Mouse (Mus musculus) kidney, postnatal 0 days (tissue): ENCODE measurements around the gene Dolpp1. TPM values are rescaled to one million over a fixed set of nuclear protein-coding genes. Genes with fewer than 3 reads are reported as not detected.

Experiments used
- ATAC-seq: fragments of 200-750 bp; cut with Nextera tagmentation; replicated peaks from 2 replicates; pipeline ENCODE4 v1.8.0; 2017; ENCODE audit warnings: low read depth, moderate number of reproducible peaks, moderate TSS enrichment, moderate library complexity; ENCODE audit not compliant: low FRiP score
- DNase-seq: peaks from one replicate; pipeline ENCODE4 v3.0.0-alpha.2; 2016; ENCODE audit warnings: low spot score
- H3K27ac ChIP-seq: fragments of 300-500 bp; sonication (generic); 2 replicates; pipeline ENCODE4 v1.5.1; 2014; ENCODE audit warnings: mild to moderate bottlenecking
- H3K27me3 ChIP-seq: fragments of 300-500 bp; sonication (generic); 2 replicates; pipeline ENCODE4 v1.6.1; 2014; ENCODE audit warnings: low read length, mixed read lengths; ENCODE audit not compliant: insufficient read depth
- H3K36me3 ChIP-seq: fragments of 300-500 bp; sonication (generic); 2 replicates; pipeline ENCODE4 v1.6.1; 2014; ENCODE audit warnings: low read length, mixed read lengths; ENCODE audit not compliant: insufficient read depth
- H3K4me1 ChIP-seq: fragments of 300-500 bp; sonication (generic); replicated peaks from 2 replicates; pipeline ENCODE4 v1.6.1; 2014; ENCODE audit warnings: antibody characterized with exemption, low read length, mixed read lengths; ENCODE audit not compliant: insufficient read depth
- H3K4me2 ChIP-seq: fragments of 300-500 bp; sonication (generic); 2 replicates; pipeline ENCODE4 v1.6.1; 2014; ENCODE audit warnings: mild to moderate bottlenecking, low read length, moderate library complexity, mixed read lengths
- H3K4me3 ChIP-seq: fragments of 300-500 bp; sonication (generic); replicated peaks from 2 replicates; pipeline ENCODE4 v1.5.1; 2014; ENCODE audit warnings: low read depth, low read length
- H3K9ac ChIP-seq: fragments of 300-500 bp; sonication (generic); 2 replicates; pipeline ENCODE4 v1.6.1; 2014; ENCODE audit warnings: low read depth, low read length
- H3K9me3 ChIP-seq: fragments of 300-500 bp; sonication (generic); replicated peaks from 2 replicates; pipeline ENCODE4 v1.6.1; 2016; ENCODE audit warnings: low read length, inconsistent platforms, mixed read lengths
- CTCF ChIP-seq: IDR thresholded peaks from 2 replicates; pipeline ENCODE4 v1.5.1; 2016; ENCODE audit warnings: antibody characterized with exemption, low read depth, mild to moderate bottlenecking, moderate library complexity
- WGBS: fragments of 180-500 bp; shearing (Covaris S2); extraction: QIAGEN DNeasy Blood & Tissue Kit; methylation state at CpG from one replicate; pipeline ENCODE4 v1.1.7; 2014; 5-methylcytosine and 5-hydroxymethylcytosine counted together
- polyA plus RNA-seq: library from polyadenylated mRNA; unstranded; fragments of >200 nt; fragmentation: Nextera tagmentation; extraction: Ambion mirVana; gene quantifications from 2 replicates; pipeline ENCODE4 v1.2.1, GENCODE M21; 2015

Dolpp1 gene
- polyA plus RNA-seq, 1 experiment from 2014 or later: 23.4 TPM

- H3K9ac ChIP-seq: no peak overlapping the region
- 83% methylated on average over 4 of the region's 4 CpGs for WGBS
- no peak for ATAC-seq
- no peak overlapping the region for H3K27ac ChIP-seq
- H3K4me1 ChIP-seq: no peaks in the 10 kb centered on the region
- no peak overlapping the region for H3K4me2 ChIP-seq
- peaks cover 32% of the 10 kb centered on the region; the same call in 1 of the 2 replicates for H3K36me3 ChIP-seq
- H3K27me3 ChIP-seq: no peaks in the 10 kb centered on the region
- no peak for TF ChIP-seq CTCF
- H3K9me3 ChIP-seq: no peaks in the 10 kb centered on the region
- H3K4me3 ChIP-seq: no peak overlapping the region
- DNase-seq: no peak
Measured at GRCm38 (mm10) chr2:30385591-30385990, 6.5 kb upstream of the Dolpp1 start.

- no peaks in the 10 kb centered on the region for H3K27me3 ChIP-seq
- DNase-seq (no peak), ATAC-seq (no peak)
- H3K4me3 ChIP-seq: no peak overlapping the region
- WGBS: 83% methylated on average over 9 of the region's 9 CpGs
- H3K36me3 ChIP-seq: peaks cover 21% of the 10 kb centered on the region; the same call in 1 of the 2 replicates
- H3K9ac ChIP-seq: no peak overlapping the region
- no peaks in the 10 kb centered on the region for H3K9me3 ChIP-seq
- no peak overlapping the region for H3K4me2 ChIP-seq
- no peak for TF ChIP-seq CTCF
- no peak overlapping the region for H3K27ac ChIP-seq
- no peaks in the 10 kb centered on the region for H3K4me1 ChIP-seq
Measured at GRCm38 (mm10) chr2:30386913-30387312, 5.1 kb upstream of the Dolpp1 start.

- no peak for ATAC-seq
- H3K9ac ChIP-seq: no peak overlapping the region
- no peak overlapping the region for H3K4me2 ChIP-seq
- DNase-seq: no peak
- TF ChIP-seq CTCF: peak; percentile 30; the same call in 1 of the 2 replicates
- no peak overlapping the region for H3K27ac ChIP-seq
- 87% methylated on average over 2 of the region's 2 CpGs for WGBS
- H3K36me3 ChIP-seq: 0 out of 2 replicates have a peak, but pooled peaks cover 5% of the 10 kb centered on the region
- H3K9me3 ChIP-seq: no peaks in the 10 kb centered on the region
- H3K4me3 ChIP-seq: no peak overlapping the region
- H3K4me1 ChIP-seq: no peaks in the 10 kb centered on the region; the same call in 1 of the 2 replicates
- H3K27me3 ChIP-seq: no peaks in the 10 kb centered on the region
Measured at GRCm38 (mm10) chr2:30389000-30389399, 3.1 kb upstream of the Dolpp1 start.

GRCm38 (mm10) chr2:30392577-30393369 is 719 bp downstream of the Dolpp1 start:
- under 1% methylated on average over 44 of the region's 54 CpGs for WGBS
- Histone ChIP-seq H3K4me2 (peak overlapping the region; percentile 85), H3K4me3 (peak overlapping the region; percentile 56), H3K27me3 (no peaks in the 10 kb centered on the region), H3K4me1 (no peaks in the 10 kb centered on the region; the same call in 1 of the 2 replicates), H3K27ac (peak overlapping the region; percentile 61), H3K36me3 (peaks cover 15% of the 10 kb centered on the region), H3K9me3 (no peaks in the 10 kb centered on the region), H3K9ac (peak overlapping the region; percentile 57)
- ATAC-seq (peak; percentile 69), DNase-seq (peak; percentile 81)
- no peak for TF ChIP-seq CTCF

- no peaks in the 10 kb centered on the region; the same call in 1 of the 2 replicates for H3K4me1 ChIP-seq
- H3K9ac ChIP-seq: peak overlapping the region; percentile 57; the same call in 1 of the 2 replicates
- WGBS: 47% methylated on average over 1 of the region's 1 CpGs
- H3K27me3 ChIP-seq: no peaks in the 10 kb centered on the region
- peaks cover 19% of the 10 kb centered on the region for H3K36me3 ChIP-seq
- no peaks in the 10 kb centered on the region for H3K9me3 ChIP-seq
- no peak for DNase-seq
- ATAC-seq: no peak
- H3K27ac ChIP-seq: peak overlapping the region; percentile 61; the same call in 1 of the 2 replicates
- no peak for TF ChIP-seq CTCF
- peak overlapping the region; percentile 56 for H3K4me3 ChIP-seq
- H3K4me2 ChIP-seq: peak overlapping the region; percentile 85
Measured at GRCm38 (mm10) chr2:30393370-30393656, 1.3 kb downstream of the Dolpp1 start.

- H3K27ac ChIP-seq: no peak overlapping the region
- H3K27me3 ChIP-seq: no peaks in the 10 kb centered on the region
- H3K4me1 ChIP-seq: no peaks in the 10 kb centered on the region; the same call in 1 of the 2 replicates
- H3K36me3 ChIP-seq: peaks cover 31% of the 10 kb centered on the region
- TF ChIP-seq CTCF: no peak
- 96% methylated on average over 7 of the region's 7 CpGs for WGBS
- DNase-seq: no peak
- no peak for ATAC-seq
- no peak overlapping the region for H3K4me2 ChIP-seq
- H3K4me3 ChIP-seq: no peak overlapping the region
- H3K9me3 ChIP-seq: no peaks in the 10 kb centered on the region
- H3K9ac ChIP-seq: no peak overlapping the region
Measured at GRCm38 (mm10) chr2:30395757-30396156, 3.7 kb downstream of the Dolpp1 start.
